Mouse (Mus musculus) testis, adult 2 months (tissue): ENCODE measurements around the gene Gm10272. TPM values are rescaled to one million over a fixed set of nuclear protein-coding genes. Genes with fewer than 3 reads are reported as not detected.

ENCODE experiments used
- H3K27ac ChIP-seq: fragments of 200-500 bp; 2 replicates; pipeline ENCODE4 v1.5.1; 2012; ENCODE audit warnings: low read depth, low read length; ENCODE audit not compliant: control insufficient read depth, insufficient read depth
- H3K27me3 ChIP-seq: fragments of 200-500 bp; 2 replicates; pipeline ENCODE4 v1.6.1; 2012; ENCODE audit warnings: mild to moderate bottlenecking, low read length, moderate library complexity; ENCODE audit not compliant: control insufficient read depth, insufficient read depth
- H3K36me3 ChIP-seq: fragments of 200-500 bp; 2 replicates; pipeline ENCODE4 v1.6.1; 2012; ENCODE audit warnings: mild to moderate bottlenecking, low read length; ENCODE audit not compliant: control insufficient read depth, insufficient read depth
- H3K4me1 ChIP-seq: fragments of 200-500 bp; 2 replicates; pipeline ENCODE4 v1.6.1; 2012; ENCODE audit warnings: low read length; ENCODE audit not compliant: control insufficient read depth, insufficient read depth
- H3K4me3 ChIP-seq: fragments of 200-500 bp; 2 replicates; pipeline ENCODE4 v1.5.1; 2012; ENCODE audit warnings: low read depth, mild to moderate bottlenecking, low read length, moderate library complexity, mixed read lengths; ENCODE audit not compliant: control insufficient read depth
- CTCF ChIP-seq: fragments of 200-500 bp; IDR thresholded peaks from 2 replicates; pipeline ENCODE4 v1.5.1; 2012; ENCODE audit warnings: low read depth, mild to moderate bottlenecking, inconsistent platforms, low read length, moderate library complexity; ENCODE audit not compliant: control insufficient read depth, insufficient read depth, insufficient replicate concordance
- POLR2A ChIP-seq: fragments of 200-500 bp; IDR thresholded peaks from 2 replicates; pipeline ENCODE4 v1.6.1; 2012; ENCODE audit warnings: low read depth, mild to moderate bottlenecking, inconsistent platforms, low read length, moderate library complexity; ENCODE audit not compliant: control insufficient read depth
- polyA plus RNA-seq: library from polyadenylated mRNA; depleted of rRNA; stranded (reverse); fragments of >200 nt; gene quantifications from 2 replicates; pipeline ENCODE4 v1.2.3, GENCODE M21; 2012; rRNA removed

The Gm10272 gene
- not detected in 2 replicates for polyA plus RNA-seq

GRCm38 (mm10) chr10:77706326-77706725 is at the start of gene Gm10272:
TSS of gene Gm10272 (plus strand) at chr10:77706626.
- Histone ChIP-seq H3K4me1 (no peaks in the 10 kb centered on the region), H3K4me3 (no peak within 1 kb of the TSS), H3K36me3 (no peaks in the 10 kb centered on the region), H3K27ac (no peak within 1 kb of the TSS), H3K27me3 (no peaks in the 10 kb centered on the region)
- TF ChIP-seq CTCF: no peak
- no peak for TF ChIP-seq POLR2A

DNA sequence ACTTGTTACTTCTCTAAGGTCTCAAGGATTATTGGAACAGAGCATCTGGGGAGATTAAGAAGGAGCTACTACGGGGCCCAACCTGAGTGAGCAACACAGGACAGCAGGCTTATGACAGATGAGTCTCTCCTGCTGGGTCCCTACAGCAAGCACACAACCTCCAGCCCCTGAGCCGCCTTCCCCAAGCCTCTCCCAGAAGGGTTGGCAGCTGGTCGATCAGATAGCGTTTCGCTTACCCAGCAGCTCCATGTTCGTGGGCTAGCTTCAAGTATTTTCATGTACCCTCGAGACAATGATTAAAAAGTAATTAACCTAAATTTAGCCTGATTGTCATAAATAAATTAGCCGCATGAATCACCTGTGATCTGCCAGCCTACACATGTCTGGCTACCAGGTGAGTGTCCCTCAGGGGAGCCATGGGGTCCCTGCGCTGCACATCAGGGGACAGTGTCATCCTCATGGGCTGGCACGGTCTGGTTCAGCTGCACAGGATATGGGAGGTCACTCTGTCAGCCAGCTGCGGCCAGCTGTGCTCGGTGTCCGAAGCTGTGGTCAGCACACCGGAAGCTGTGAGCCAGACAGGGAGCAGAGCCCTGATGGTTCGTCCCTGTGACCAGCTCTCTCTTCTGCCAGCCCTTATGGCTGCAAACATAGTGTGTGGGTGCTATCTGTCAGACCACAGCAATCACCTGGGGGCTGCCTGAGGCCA is 48.0 kb upstream of the Gm10272 start:
- Histone ChIP-seq H3K4me1 (peaks cover 6% of the 10 kb centered on the region), H3K4me3 (no peak overlapping the region), H3K36me3 (no peaks in the 10 kb centered on the region), H3K27me3 (no peaks in the 10 kb centered on the region), H3K27ac (no peak overlapping the region)
- TF ChIP-seq POLR2A (no peak), CTCF (no peak)

- H3K4me3 ChIP-seq: peak overlapping the region; percentile 14
- no peaks in the 10 kb centered on the region for H3K27me3 ChIP-seq
- H3K4me1 ChIP-seq: peaks cover 5% of the 10 kb centered on the region
- no peaks in the 10 kb centered on the region for H3K36me3 ChIP-seq
- H3K27ac ChIP-seq: no peak overlapping the region
- TF ChIP-seq CTCF (no peak), POLR2A (no peak)
Observed at GRCm38 (mm10) chr10:77663949-77664665, 42.3 kb upstream of the Gm10272 start.

DNA sequence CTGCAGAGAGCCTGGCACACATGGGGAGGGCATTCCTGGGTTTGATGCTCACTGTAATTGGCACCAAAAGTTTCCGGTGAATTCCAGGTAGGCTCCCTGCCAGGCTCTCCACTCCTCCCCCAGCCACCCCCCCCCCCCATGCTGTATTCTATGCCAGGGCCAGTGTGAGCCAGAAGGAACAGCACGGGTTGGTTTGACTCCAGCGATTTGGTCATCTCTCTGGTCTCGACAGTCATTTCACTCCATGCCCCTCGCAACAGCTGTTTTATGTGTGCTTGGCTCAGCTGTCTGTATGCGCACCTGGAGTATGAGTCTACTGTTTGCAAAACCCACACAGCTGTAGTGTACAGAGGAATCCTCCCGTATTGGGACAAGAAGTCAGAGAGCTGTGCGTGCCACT is 40.1 kb upstream of the Gm10272 start:
- Histone ChIP-seq H3K27ac (no peak overlapping the region), H3K36me3 (no peaks in the 10 kb centered on the region), H3K4me1 (peaks cover 5% of the 10 kb centered on the region), H3K27me3 (no peaks in the 10 kb centered on the region), H3K4me3 (no peak overlapping the region)
- no peak for TF ChIP-seq CTCF
- TF ChIP-seq POLR2A: no peak

GRCm38 (mm10) chr10:77667402-77667801 is 39.0 kb upstream of the Gm10272 start:
- Histone ChIP-seq H3K36me3 (no peaks in the 10 kb centered on the region), H3K4me3 (no peak overlapping the region), H3K4me1 (peaks cover 5% of the 10 kb centered on the region), H3K27me3 (no peaks in the 10 kb centered on the region), H3K27ac (no peak overlapping the region)
- TF ChIP-seq CTCF: no peak
- no peak for TF ChIP-seq POLR2A

DNA sequence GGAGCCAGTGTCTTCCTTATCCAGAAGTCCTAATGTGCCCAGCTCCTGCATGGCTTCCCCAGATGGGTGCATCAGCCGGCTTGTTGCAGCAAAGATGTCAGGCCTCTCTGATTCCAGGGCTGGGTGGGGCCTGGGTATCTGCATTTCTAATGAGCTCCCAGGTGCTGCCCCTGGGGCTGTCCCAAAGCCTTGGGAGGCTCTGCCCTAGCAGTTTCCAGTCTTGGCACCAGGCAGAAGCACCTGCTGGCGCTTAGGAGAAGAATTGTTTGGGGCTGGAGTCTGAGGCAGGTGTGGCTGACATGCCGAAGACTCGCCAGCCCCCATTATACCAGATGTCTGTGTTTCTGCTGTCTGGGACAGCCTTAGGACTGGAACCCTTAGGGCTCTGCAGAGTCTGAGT is 35.7 kb upstream of the Gm10272 start:
- Histone ChIP-seq H3K4me3 (no peak overlapping the region), H3K4me1 (no peaks in the 10 kb centered on the region), H3K36me3 (no peaks in the 10 kb centered on the region), H3K27ac (no peak overlapping the region), H3K27me3 (no peaks in the 10 kb centered on the region)
- TF ChIP-seq CTCF (no peak), POLR2A (no peak)

GRCm38 (mm10) chr10:77671519-77671918 is 34.9 kb upstream of the Gm10272 start:
- H3K27me3 ChIP-seq: no peaks in the 10 kb centered on the region
- TF ChIP-seq POLR2A: no peak
- TF ChIP-seq CTCF: no peak
- H3K27ac ChIP-seq: no peak overlapping the region

More at GRCm38 (mm10) chr10:77671519-77671918, 34.9 kb upstream of the Gm10272 start:
- Histone ChIP-seq H3K4me3 (no peak overlapping the region), H3K4me1 (no peaks in the 10 kb centered on the region), H3K36me3 (no peaks in the 10 kb centered on the region)
